Mouse (Mus musculus) limb, embryonic 14.5 days (tissue): ENCODE results near the gene Stat6. TPM values are rescaled to one million over a fixed set of nuclear protein-coding genes. Genes with fewer than 3 reads are reported as not detected.

Source experiments
- ATAC-seq: fragments of 200-750 bp; cut with Nextera tagmentation; 2 replicates; pipeline ENCODE4 v1.8.0; 2017; ENCODE audit warnings: low read depth, moderate number of reproducible peaks, moderate TSS enrichment; ENCODE audit not compliant: low FRiP score
- DNase-seq: peaks from one replicate; pipeline ENCODE4 v3.0.0-alpha.2; 2015; ENCODE audit warnings: low spot score
- H3K27ac ChIP-seq: fragments of 300-500 bp; sonication (generic); replicated peaks from 2 replicates; pipeline ENCODE4 v1.5.1; 2014; ENCODE audit warnings: low read depth, mild to moderate bottlenecking, low read length, moderate library complexity, mixed read lengths
- H3K27me3 ChIP-seq: fragments of 300-500 bp; sonication (generic); 2 replicates; pipeline ENCODE4 v1.6.1; 2014; ENCODE audit warnings: low read length, mixed read lengths; ENCODE audit not compliant: control insufficient read depth, insufficient read depth
- H3K36me3 ChIP-seq: fragments of 300-500 bp; sonication (generic); 2 replicates; pipeline ENCODE4 v1.6.1; 2014; ENCODE audit warnings: mild to moderate bottlenecking, low read length, moderate library complexity, mixed read lengths; ENCODE audit not compliant: control insufficient read depth, insufficient read depth
- H3K4me1 ChIP-seq: fragments of 300-500 bp; sonication (generic); 2 replicates; pipeline ENCODE4 v1.6.1; 2014; ENCODE audit warnings: antibody characterized with exemption, low read length, mixed read lengths; ENCODE audit not compliant: control insufficient read depth, insufficient read depth
- H3K4me2 ChIP-seq: fragments of 300-500 bp; sonication (generic); replicated peaks from 2 replicates; pipeline ENCODE4 v1.6.1; 2014; ENCODE audit warnings: low read depth, mild to moderate bottlenecking, low read length, moderate library complexity; ENCODE audit not compliant: severe bottlenecking
- H3K4me3 ChIP-seq: fragments of 300-500 bp; sonication (generic); replicated peaks from 2 replicates; pipeline ENCODE4 v1.5.1; 2014; ENCODE audit warnings: low read length
- H3K9ac ChIP-seq: fragments of 300-500 bp; sonication (generic); 2 replicates; pipeline ENCODE4 v1.6.1; 2014; ENCODE audit warnings: mild to moderate bottlenecking, low read depth, low read length, moderate library complexity; ENCODE audit not compliant: severe bottlenecking
- H3K9me3 ChIP-seq: fragments of 300-500 bp; sonication (generic); 2 replicates; pipeline ENCODE4 v1.6.1; 2016; ENCODE audit warnings: low read length; ENCODE audit not compliant: control insufficient read depth
- POLR2A ChIP-seq: fragments of 200-500 bp; IDR thresholded peaks from 2 replicates; pipeline ENCODE4 v1.8.0; 2012; ENCODE audit warnings: inconsistent platforms, mild to moderate bottlenecking, moderate library complexity, borderline replicate concordance; ENCODE audit not compliant: insufficient read depth, insufficient read length; ENCODE audit errors: extremely low read depth
- WGBS: fragments of 180-500 bp; shearing (Covaris S2); extraction: QIAGEN DNeasy Blood & Tissue Kit; methylation state at CpG from one replicate; pipeline ENCODE4 v1.1.7; 2014; 5-methylcytosine and 5-hydroxymethylcytosine counted together
- polyA plus RNA-seq, 2 experiments: library from polyadenylated mRNA; depleted of rRNA in 1 of 2; stranded (reverse) in 1 of 2; unstranded in 1 of 2; fragments of >200 nt; fragmentation: Nextera tagmentation in 1 of 2; extraction: Ambion mirVana in 1 of 2; gene quantifications; 2 replicates each; pipeline versions ENCODE4 v1.2.1 to v1.2.3; 2012 to 2014

Stat6 gene
- polyA plus RNA-seq, 2 experiments = 22.2 to 30.7 TPM

- Histone ChIP-seq H3K4me3 (no peak overlapping the region), H3K4me1 (peaks cover 21% of the 10 kb centered on the region), H3K9me3 (no peaks in the 10 kb centered on the region), H3K27me3 (no peaks in the 10 kb centered on the region), H3K27ac (no peak overlapping the region), H3K36me3 (peaks cover 94% of the 10 kb centered on the region), H3K4me2 (no peak overlapping the region), H3K9ac (no peak overlapping the region)
- DNase-seq = no peak
- WGBS = 39% methylated on average over 13 of the region's 13 CpGs
- ATAC-seq = no peak
- no peak for TF ChIP-seq POLR2A
Observed at GRCm38 (mm10) chr10:127603437-127604371, 39.1 kb upstream of the Stat6 start.

GRCm38 (mm10) chr10:127604465-127605250 lies 38.1 kb upstream of the Stat6 start:
- ATAC-seq (no peak), DNase-seq (no peak)
- Histone ChIP-seq H3K4me3 (no peak overlapping the region), H3K27me3 (no peaks in the 10 kb centered on the region), H3K9me3 (no peaks in the 10 kb centered on the region), H3K9ac (0 out of 2 replicates have a peak overlapping the region, but pooled peaks have one; percentile 7), H3K4me1 (peaks cover 25% of the 10 kb centered on the region; the same call in 1 of the 2 replicates), H3K36me3 (peaks cover 97% of the 10 kb centered on the region), H3K27ac (no peak overlapping the region), H3K4me2 (no peak overlapping the region)
- no peak for TF ChIP-seq POLR2A
- WGBS = 35% methylated on average over 15 of the region's 15 CpGs

- H3K9ac ChIP-seq = 0 out of 2 replicates have a peak overlapping the region, but pooled peaks have one; percentile 7
- peaks cover 97% of the 10 kb centered on the region for H3K36me3 ChIP-seq
- ATAC-seq = no peak
- WGBS = 81% methylated on average over 8 of the region's 8 CpGs
- DNase-seq = no peak
- peaks cover 21% of the 10 kb centered on the region; the same call in 1 of the 2 replicates for H3K4me1 ChIP-seq
- TF ChIP-seq POLR2A = no peak
- no peaks in the 10 kb centered on the region for H3K9me3 ChIP-seq
- no peak overlapping the region for H3K4me3 ChIP-seq
- no peak overlapping the region for H3K27ac ChIP-seq
- H3K4me2 ChIP-seq = no peak overlapping the region
- no peaks in the 10 kb centered on the region for H3K27me3 ChIP-seq
Observed at GRCm38 (mm10) chr10:127605251-127605547, 37.6 kb upstream of the Stat6 start.

GRCm38 (mm10) chr10:127605756-127606155 lies 37.0 kb upstream of the Stat6 start:
- no peak overlapping the region for H3K4me2 ChIP-seq
- TF ChIP-seq POLR2A = no peak
- WGBS = 92% methylated on average over 9 of the region's 9 CpGs
- H3K9ac ChIP-seq = no peak overlapping the region
- H3K36me3 ChIP-seq = peaks cover 98% of the 10 kb centered on the region
- H3K4me1 ChIP-seq = peaks cover 16% of the 10 kb centered on the region; the same call in 1 of the 2 replicates
- ATAC-seq (no peak), DNase-seq (no peak)
- H3K27ac ChIP-seq = no peak overlapping the region
- H3K9me3 ChIP-seq = no peaks in the 10 kb centered on the region
- no peak overlapping the region for H3K4me3 ChIP-seq
- H3K27me3 ChIP-seq = no peaks in the 10 kb centered on the region

- no peak for TF ChIP-seq POLR2A
- ATAC-seq = no peak
- H3K4me1 ChIP-seq = peaks cover 12% of the 10 kb centered on the region; the same call in 1 of the 2 replicates
- H3K27me3 ChIP-seq = no peaks in the 10 kb centered on the region
- H3K27ac ChIP-seq = no peak overlapping the region
- peaks cover 97% of the 10 kb centered on the region for H3K36me3 ChIP-seq
- H3K4me2 ChIP-seq = no peak overlapping the region
- 92% methylated on average over 7 of the region's 7 CpGs for WGBS
- no peaks in the 10 kb centered on the region for H3K9me3 ChIP-seq
- no peak for DNase-seq
- H3K9ac ChIP-seq = no peak overlapping the region
- H3K4me3 ChIP-seq = no peak overlapping the region
Observed at GRCm38 (mm10) chr10:127607059-127607458, 35.7 kb upstream of the Stat6 start.
